Mouse (Mus musculus) lung, embryonic 16.5 days (tissue): ENCODE measurements around the gene Cd47. TPM values are rescaled to one million over a fixed set of nuclear protein-coding genes. Genes with fewer than 3 reads are reported as not detected.

Source experiments
- ATAC-seq: fragments of 200-750 bp; cut with Nextera tagmentation; 2 replicates; pipeline ENCODE4 v1.8.0; 2017; ENCODE audit warnings: low read depth, mild to moderate bottlenecking, moderate library complexity
- H3K27ac ChIP-seq: fragments of 300-500 bp; sonication (generic); 2 replicates; pipeline ENCODE4 v1.5.1; 2014; ENCODE audit warnings: mild to moderate bottlenecking, control low read depth, low read length
- H3K27me3 ChIP-seq: fragments of 300-500 bp; sonication (generic); 2 replicates; pipeline ENCODE4 v1.6.1; 2014; ENCODE audit warnings: low read depth, low read length, mixed read lengths; ENCODE audit not compliant: control insufficient read depth, insufficient read depth
- H3K36me3 ChIP-seq: fragments of 300-500 bp; sonication (generic); 2 replicates; pipeline ENCODE4 v1.6.1; 2014; ENCODE audit warnings: low read length; ENCODE audit not compliant: control insufficient read depth, insufficient read depth
- H3K4me1 ChIP-seq: fragments of 300-500 bp; sonication (generic); replicated peaks from 2 replicates; pipeline ENCODE4 v1.6.1; 2014; ENCODE audit warnings: low read length, mixed read lengths; ENCODE audit not compliant: control insufficient read depth, insufficient read depth
- H3K4me2 ChIP-seq: fragments of 300-500 bp; sonication (generic); 2 replicates; pipeline ENCODE4 v1.6.1; 2014; ENCODE audit warnings: low read depth, low read length, control low read depth
- H3K4me3 ChIP-seq: fragments of 300-500 bp; sonication (generic); 2 replicates; pipeline ENCODE4 v1.5.1; 2014; ENCODE audit warnings: mild to moderate bottlenecking, low read length, control low read depth
- H3K9ac ChIP-seq: fragments of 300-500 bp; sonication (generic); 2 replicates; pipeline ENCODE4 v1.6.1; 2014; ENCODE audit warnings: low read length, control low read depth
- H3K9me3 ChIP-seq: fragments of 300-500 bp; sonication (generic); 2 replicates; pipeline ENCODE4 v1.6.1; 2016; ENCODE audit warnings: low read length; ENCODE audit not compliant: control insufficient read depth
- WGBS: fragments of 180-500 bp; shearing (Covaris S2); extraction: QIAGEN DNeasy Blood & Tissue Kit; methylation state at CpG from one replicate; pipeline ENCODE4 v1.1.7; 2014; 5-methylcytosine and 5-hydroxymethylcytosine counted together
- polyA plus RNA-seq: library from polyadenylated mRNA; unstranded; fragments of >200 nt; fragmentation: Nextera tagmentation; extraction: Ambion mirVana; gene quantifications from 2 replicates; pipeline ENCODE4 v1.2.1, GENCODE M21; 2015

Cd47 gene
- polyA plus RNA-seq, 1 experiment from 2014 or later = 136 TPM

DNA sequence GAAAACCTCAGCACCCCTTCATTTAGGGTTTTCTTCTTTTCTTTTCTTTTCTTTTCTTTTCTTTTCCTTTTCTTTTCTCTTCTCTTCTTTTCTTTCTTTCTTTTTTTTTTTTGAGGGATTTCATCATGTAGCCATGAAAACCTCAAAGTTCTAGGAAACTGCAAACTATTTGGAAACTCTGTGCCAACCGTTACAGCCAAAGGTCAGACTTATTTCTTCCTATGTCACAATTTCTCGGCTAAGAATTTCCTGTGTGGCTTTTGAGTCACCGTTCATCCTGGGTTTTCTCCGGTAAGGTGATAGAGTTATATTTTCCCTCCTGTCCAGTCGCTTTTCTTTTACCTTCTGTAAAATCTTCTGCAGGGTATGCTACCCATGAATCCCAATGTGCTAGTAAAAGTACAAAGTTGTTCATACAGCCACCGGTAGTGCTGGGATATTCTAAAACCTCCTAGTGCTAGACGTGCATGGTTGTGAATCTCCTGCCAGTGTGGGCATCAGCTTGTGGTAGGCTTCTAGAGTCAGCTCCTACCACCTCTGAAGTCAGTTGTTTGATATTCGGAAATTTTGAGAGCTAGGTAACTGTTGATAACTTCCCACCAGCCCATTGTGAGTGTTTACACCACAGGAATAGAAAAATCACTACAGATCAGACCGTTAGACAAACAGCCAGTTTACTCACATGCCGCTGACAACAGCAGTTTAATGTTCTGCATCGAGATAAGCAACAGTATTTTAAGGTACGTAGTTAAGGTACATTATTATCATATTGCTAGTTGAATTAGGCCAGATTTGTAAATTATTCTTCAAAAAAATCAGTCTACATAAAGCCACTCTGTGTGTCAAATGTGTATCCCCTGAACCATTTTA, 29.8 kb upstream of the Cd47 start:
- 78% methylated on average over 12 of the region's 12 CpGs for WGBS
- Histone ChIP-seq H3K9me3 (no peaks in the 10 kb centered on the region), H3K4me1 (no peaks in the 10 kb centered on the region), H3K27ac (no peak overlapping the region), H3K9ac (no peak overlapping the region), H3K36me3 (no peaks in the 10 kb centered on the region), H3K4me3 (no peak overlapping the region), H3K4me2 (no peak overlapping the region), H3K27me3 (no peaks in the 10 kb centered on the region)
- no peak for ATAC-seq

- ATAC-seq = no peak
- Histone ChIP-seq H3K9ac (no peak overlapping the region), H3K4me2 (no peak overlapping the region), H3K4me1 (no peaks in the 10 kb centered on the region), H3K9me3 (no peaks in the 10 kb centered on the region), H3K27me3 (no peaks in the 10 kb centered on the region), H3K4me3 (no peak overlapping the region), H3K36me3 (no peaks in the 10 kb centered on the region), H3K27ac (no peak overlapping the region)
- 71% methylated on average over 7 of the region's 7 CpGs for WGBS
Observed at GRCm38 (mm10) chr16:49771609-49772396, 28.5 kb upstream of the Cd47 start.

DNA sequence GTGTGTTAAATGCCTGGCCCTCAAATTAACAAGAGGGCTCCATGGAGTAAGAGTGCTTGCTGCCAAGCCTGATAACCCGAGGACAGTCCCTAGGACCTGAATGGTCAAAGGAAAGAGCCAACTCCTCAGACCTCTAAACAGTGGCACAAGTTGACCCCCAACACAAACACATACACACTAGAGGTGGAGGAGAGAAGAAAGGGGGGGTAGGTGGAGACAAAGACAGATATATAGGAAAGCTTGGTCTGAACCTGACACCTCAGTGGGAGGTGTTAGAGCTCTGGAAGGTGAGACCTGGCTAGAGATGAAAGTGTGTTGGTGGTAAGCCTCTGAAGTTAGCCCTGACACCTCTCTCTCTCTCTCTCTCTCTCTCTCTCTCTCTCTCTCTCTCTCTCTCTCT, 27.8 kb upstream of the Cd47 start:
- H3K27ac ChIP-seq = no peak overlapping the region
- H3K27me3 ChIP-seq = no peaks in the 10 kb centered on the region
- H3K9me3 ChIP-seq = no peaks in the 10 kb centered on the region
- H3K4me2 ChIP-seq = no peak overlapping the region
- no peaks in the 10 kb centered on the region for H3K36me3 ChIP-seq
- no peak overlapping the region for H3K9ac ChIP-seq
- H3K4me3 ChIP-seq = no peak overlapping the region
- H3K4me1 ChIP-seq = no peaks in the 10 kb centered on the region
- 16% methylated on average over 1 of the region's 1 CpGs for WGBS
- ATAC-seq = no peak

GRCm38 (mm10) chr16:49773068-49773467, 27.3 kb upstream of the Cd47 start:
- ATAC-seq = no peak
- H3K27me3 ChIP-seq = no peaks in the 10 kb centered on the region
- no peak overlapping the region for H3K4me2 ChIP-seq
- H3K4me3 ChIP-seq = no peak overlapping the region
- H3K9ac ChIP-seq = no peak overlapping the region
- H3K4me1 ChIP-seq = no peaks in the 10 kb centered on the region
- no peak overlapping the region for H3K27ac ChIP-seq
- WGBS = 85% methylated on average over 1 of the region's 1 CpGs
- no peaks in the 10 kb centered on the region for H3K9me3 ChIP-seq
- H3K36me3 ChIP-seq = no peaks in the 10 kb centered on the region

DNA sequence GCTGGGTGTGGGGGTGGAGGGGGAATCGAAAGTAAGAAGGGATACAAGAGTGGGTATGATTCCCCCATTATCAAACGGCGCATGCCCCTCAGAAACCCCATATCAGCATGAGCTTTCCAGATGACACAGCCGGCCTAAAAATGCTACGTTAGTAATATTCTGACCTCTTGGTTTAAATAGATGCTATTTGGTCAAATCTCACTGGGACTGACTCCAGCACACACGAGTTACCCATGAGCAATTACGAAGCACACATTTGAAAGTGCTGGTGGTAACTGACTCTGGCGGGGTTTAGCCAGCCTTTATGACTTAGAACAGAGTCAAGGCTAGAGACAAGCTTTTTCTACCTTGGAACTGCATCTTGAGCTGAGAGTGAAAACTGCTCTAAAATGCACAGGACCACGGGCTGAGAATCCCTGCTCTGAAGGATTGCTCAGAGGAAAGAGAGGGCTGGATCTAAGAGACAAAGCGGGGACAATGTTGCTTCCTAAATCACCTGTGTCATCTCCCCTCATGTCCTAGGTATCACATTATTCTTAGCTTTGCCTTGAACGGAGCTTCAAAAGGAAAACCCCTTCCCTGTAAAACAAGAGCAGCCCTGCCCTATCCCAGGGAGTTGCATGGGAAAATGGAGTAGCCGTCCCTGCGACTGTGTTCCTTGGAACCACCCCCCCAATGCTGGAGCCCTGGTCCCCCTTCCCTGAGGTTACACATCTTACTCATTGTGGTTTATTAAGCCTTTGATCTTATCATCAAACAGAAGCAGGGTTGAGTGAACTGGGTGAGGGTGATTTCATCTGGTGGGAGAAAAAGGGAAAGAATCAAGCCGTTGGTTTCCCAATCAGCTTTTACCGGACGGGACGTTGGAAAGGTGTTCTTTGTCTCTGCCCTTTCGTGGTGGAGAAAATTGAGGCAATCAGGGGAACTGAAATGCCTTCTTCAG, 26.0 kb upstream of the Cd47 start:
- no peaks in the 10 kb centered on the region for H3K27me3 ChIP-seq
- H3K9me3 ChIP-seq = no peaks in the 10 kb centered on the region
- no peak overlapping the region for H3K4me3 ChIP-seq
- H3K4me2 ChIP-seq = no peak overlapping the region
- no peaks in the 10 kb centered on the region for H3K36me3 ChIP-seq
- no peak for ATAC-seq
- H3K27ac ChIP-seq = no peak overlapping the region
- H3K9ac ChIP-seq = no peak overlapping the region
- 78% methylated on average over 18 of the region's 18 CpGs for WGBS
- H3K4me1 ChIP-seq = no peaks in the 10 kb centered on the region

DNA sequence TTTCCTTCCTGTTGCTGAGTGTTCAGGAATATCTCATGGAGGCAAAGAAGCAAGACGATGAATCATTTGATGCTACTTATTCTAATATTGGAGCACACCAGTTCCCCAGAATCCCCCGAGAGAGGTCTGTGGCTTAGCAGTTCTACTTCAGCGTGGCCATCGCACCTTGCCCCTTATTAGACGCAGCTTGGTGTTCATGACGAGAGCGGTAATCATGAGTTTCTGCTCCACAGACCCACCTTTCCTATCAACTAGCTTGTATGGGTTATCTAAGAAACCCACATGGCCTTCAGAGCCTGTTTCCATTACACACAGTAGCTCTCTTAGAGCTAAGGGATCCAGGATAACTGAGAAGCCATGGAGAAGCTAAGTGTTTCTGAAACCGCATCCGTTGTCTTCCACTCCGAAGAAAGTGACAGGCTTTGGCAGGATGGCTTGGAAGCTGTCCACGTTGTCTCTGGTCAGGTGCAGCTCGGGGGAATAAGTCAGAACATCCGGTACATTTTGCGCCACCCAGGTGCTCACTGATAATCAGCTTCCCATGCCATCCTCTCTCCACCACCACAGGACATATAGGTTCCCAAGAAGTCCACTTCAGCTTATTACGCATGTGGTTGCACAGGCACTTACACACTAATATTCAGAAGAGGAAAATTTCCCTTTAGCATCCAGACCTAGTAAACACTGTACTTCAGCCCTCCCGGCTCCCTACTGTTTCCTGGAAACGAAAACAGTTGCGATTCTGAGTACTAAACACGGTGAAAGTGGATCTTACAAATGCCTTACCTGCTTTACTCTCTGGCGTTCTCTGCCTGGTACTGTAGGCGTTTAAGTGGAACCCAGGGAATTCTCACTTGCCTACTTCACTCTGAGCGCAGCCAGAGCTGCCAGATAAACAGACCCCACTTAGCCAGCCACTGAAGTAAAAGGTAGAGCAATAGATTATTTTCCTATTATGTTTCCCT, 25.0 kb upstream of the Cd47 start:
- H3K4me2 ChIP-seq = no peak overlapping the region
- 75% methylated on average over 22 of the region's 22 CpGs for WGBS

DNA sequence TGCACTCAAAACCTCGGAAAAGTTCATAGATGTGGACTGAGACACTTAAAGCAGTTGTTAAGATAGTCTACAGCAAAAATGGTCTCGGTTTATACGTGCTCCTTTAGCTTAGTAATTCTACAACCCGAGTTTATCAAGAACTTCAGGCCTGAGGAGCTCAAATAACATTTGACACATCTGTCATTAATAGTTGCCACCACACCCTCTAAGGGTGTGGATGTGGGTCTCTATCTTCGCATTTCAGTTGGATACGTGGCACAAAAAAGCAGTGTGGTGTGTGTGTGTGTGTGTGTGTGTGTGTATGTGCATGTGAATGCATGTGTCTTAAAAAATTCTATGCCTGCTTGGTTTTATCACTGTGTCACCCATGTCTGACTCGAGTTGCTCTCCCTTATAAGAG, 23.4 kb upstream of the Cd47 start:
- Histone ChIP-seq H3K27ac (no peak overlapping the region), H3K36me3 (no peaks in the 10 kb centered on the region), H3K9me3 (no peaks in the 10 kb centered on the region), H3K4me1 (no peaks in the 10 kb centered on the region), H3K4me2 (no peak overlapping the region), H3K9ac (no peak overlapping the region), H3K4me3 (no peak overlapping the region), H3K27me3 (no peaks in the 10 kb centered on the region)
- WGBS = 66% methylated on average over 7 of the region's 7 CpGs
- no peak for ATAC-seq

More for the DNA sequence above, 25.0 kb upstream of the Cd47 start:
- Histone ChIP-seq H3K9me3 (no peaks in the 10 kb centered on the region), H3K4me3 (no peak overlapping the region), H3K9ac (no peak overlapping the region), H3K4me1 (no peaks in the 10 kb centered on the region), H3K27me3 (no peaks in the 10 kb centered on the region), H3K27ac (no peak overlapping the region), H3K36me3 (no peaks in the 10 kb centered on the region)
- ATAC-seq = no peak

GRCm38 (mm10) chr16:49781556-49782156, 18.7 kb upstream of the Cd47 start:
- no peak overlapping the region for H3K9ac ChIP-seq
- WGBS = 74% methylated on average over 5 of the region's 5 CpGs
- no peaks in the 10 kb centered on the region for H3K4me1 ChIP-seq
- H3K4me3 ChIP-seq = no peak overlapping the region
- no peak overlapping the region for H3K27ac ChIP-seq
- no peaks in the 10 kb centered on the region for H3K36me3 ChIP-seq
- H3K4me2 ChIP-seq = no peak overlapping the region
- no peaks in the 10 kb centered on the region for H3K9me3 ChIP-seq
- ATAC-seq = no peak
- no peaks in the 10 kb centered on the region for H3K27me3 ChIP-seq
